Mouse (Mus musculus) embryonic facial prominence, embryonic 11.5 days (tissue): ENCODE results near the gene Pdzrn4. TPM values are rescaled to one million over a fixed set of nuclear protein-coding genes. Genes with fewer than 3 reads are reported as not detected.

Source experiments
- ATAC-seq: fragments of 200-750 bp; cut with Nextera tagmentation; replicated peaks from 2 replicates; pipeline ENCODE4 v1.8.0; 2017; ENCODE audit warnings: low read depth; ENCODE audit not compliant: insufficient number of reproducible peaks, low FRiP score, low TSS enrichment
- DNase-seq: peaks from one replicate; pipeline ENCODE4 v3.0.0-alpha.2; 2015; ENCODE audit warnings: low spot score
- H3K27ac ChIP-seq: fragments of 300-500 bp; sonication (generic); replicated peaks from 2 replicates; pipeline ENCODE4 v1.5.1; 2014; ENCODE audit warnings: mild to moderate bottlenecking, low read depth, low read length, control low read depth
- H3K27me3 ChIP-seq: fragments of 300-500 bp; sonication (generic); 2 replicates; pipeline ENCODE4 v1.6.1; 2014; ENCODE audit warnings: mild to moderate bottlenecking, low read length, moderate library complexity, mixed read lengths; ENCODE audit not compliant: control insufficient read depth, insufficient read depth
- H3K36me3 ChIP-seq: fragments of 300-500 bp; sonication (generic); replicated peaks from 2 replicates; pipeline ENCODE4 v1.6.1; 2014; ENCODE audit warnings: low read depth, mild to moderate bottlenecking, low read length, moderate library complexity, mixed read lengths; ENCODE audit not compliant: control insufficient read depth, insufficient read depth
- H3K4me1 ChIP-seq: fragments of 300-500 bp; sonication (generic); 2 replicates; pipeline ENCODE4 v1.6.1; 2014; ENCODE audit warnings: low read length, mixed read lengths; ENCODE audit not compliant: control insufficient read depth, insufficient read depth
- H3K4me2 ChIP-seq: fragments of 300-500 bp; sonication (generic); 2 replicates; pipeline ENCODE4 v1.6.1; 2014; ENCODE audit warnings: low read depth, mild to moderate bottlenecking, control low read depth, low read length, moderate library complexity
- H3K4me3 ChIP-seq: fragments of 300-500 bp; sonication (generic); 2 replicates; pipeline ENCODE4 v1.5.1; 2014; ENCODE audit warnings: low read depth, low read length, control low read depth
- H3K9ac ChIP-seq: fragments of 300-500 bp; sonication (generic); replicated peaks from 2 replicates; pipeline ENCODE4 v1.6.1; 2014; ENCODE audit warnings: mild to moderate bottlenecking, control low read depth, low read length
- H3K9me3 ChIP-seq: fragments of 300-500 bp; sonication (generic); replicated peaks from 2 replicates; pipeline ENCODE4 v1.6.1; 2016; ENCODE audit warnings: mild to moderate bottlenecking, low read length, inconsistent platforms, mixed read lengths; ENCODE audit not compliant: control insufficient read depth
- WGBS: fragments of 180-500 bp; shearing (Covaris S2); extraction: QIAGEN DNeasy Blood & Tissue Kit; methylation state at CpG from one replicate; pipeline ENCODE4 v1.1.7; 2014; 5-methylcytosine and 5-hydroxymethylcytosine counted together
- polyA plus RNA-seq: library from polyadenylated mRNA; unstranded; fragments of >200 nt; fragmentation: Nextera tagmentation; extraction: Ambion mirVana; gene quantifications from 2 replicates; pipeline ENCODE4 v1.2.1, GENCODE M21; 2014

Pdzrn4 gene
- polyA plus RNA-seq, 1 experiment from 2014 or later = 2.8 TPM

DNA sequence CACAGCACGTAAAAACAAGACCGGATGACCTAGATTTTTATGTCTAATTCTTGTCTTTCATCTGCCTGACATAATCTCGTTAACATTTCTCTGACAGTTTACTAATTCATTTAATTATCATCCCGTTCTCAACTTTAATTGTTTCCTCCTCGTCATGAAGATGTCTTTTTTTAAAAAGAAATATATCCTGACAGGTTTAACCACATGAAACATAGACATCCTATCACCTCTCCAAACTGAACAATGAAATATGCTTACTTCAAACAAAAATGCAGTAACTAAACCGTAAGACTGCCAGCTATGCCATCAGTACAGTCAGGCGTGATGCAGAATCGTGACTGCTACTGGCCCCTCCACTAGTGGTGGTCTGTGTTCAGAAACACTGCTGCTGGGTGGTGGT lies 362.3 kb downstream of the Pdzrn4 start:
- H3K4me2 ChIP-seq = no peak overlapping the region
- H3K4me3 ChIP-seq = no peak overlapping the region
- no peak overlapping the region for H3K27ac ChIP-seq
- no peaks in the 10 kb centered on the region for H3K27me3 ChIP-seq
- H3K4me1 ChIP-seq = no peaks in the 10 kb centered on the region
- H3K9me3 ChIP-seq = no peaks in the 10 kb centered on the region
- DNase-seq (no peak), ATAC-seq (no peak)
- 74% methylated on average over 8 of the region's 8 CpGs for WGBS
- no peaks in the 10 kb centered on the region for H3K36me3 ChIP-seq
- H3K9ac ChIP-seq = no peak overlapping the region

DNA sequence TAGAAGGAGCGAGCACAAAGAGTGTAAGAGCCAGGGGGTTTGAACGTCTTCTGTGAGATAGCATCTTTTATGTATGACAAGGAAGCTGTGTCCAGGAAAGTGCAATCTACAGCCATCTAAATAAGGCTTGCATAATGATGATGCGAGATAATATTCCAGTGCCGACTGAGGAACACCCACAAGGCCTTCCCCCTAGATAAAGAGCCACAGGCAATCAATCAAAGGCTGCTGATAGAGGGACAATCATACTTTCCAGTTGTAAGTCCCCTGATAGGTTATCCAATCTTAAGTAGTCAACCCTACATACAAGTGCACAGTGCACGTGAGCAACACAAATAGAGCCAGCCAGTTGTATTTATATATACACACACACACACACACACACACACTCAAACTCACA lies 366.6 kb downstream of the Pdzrn4 start:
- no peaks in the 10 kb centered on the region for H3K36me3 ChIP-seq
- 89% methylated on average over 5 of the region's 5 CpGs for WGBS
- no peak for ATAC-seq

DNA sequence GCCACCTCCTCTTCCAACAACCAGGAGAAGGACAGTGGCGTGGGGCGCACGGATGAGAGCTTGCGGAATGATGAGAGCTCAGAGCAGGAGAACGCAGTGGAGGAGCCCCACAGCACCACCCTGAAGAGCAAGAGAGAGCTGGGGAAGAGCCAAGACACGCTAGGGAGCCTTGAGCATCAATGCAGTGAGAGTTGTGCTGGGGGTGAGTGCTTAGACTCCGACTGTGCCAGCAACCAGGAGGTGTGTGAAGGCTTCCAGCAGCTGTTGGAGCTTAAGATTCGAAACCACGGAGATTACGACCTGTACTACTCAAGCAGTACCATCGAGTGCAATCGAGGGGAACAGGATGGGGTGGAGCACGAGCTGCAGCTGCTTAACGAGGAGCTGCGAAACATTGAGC lies 372.9 kb downstream of the Pdzrn4 start:
- Histone ChIP-seq H3K9me3 (no peaks in the 10 kb centered on the region), H3K4me2 (no peak overlapping the region), H3K4me3 (no peak overlapping the region), H3K36me3 (no peaks in the 10 kb centered on the region), H3K27ac (no peak overlapping the region), H3K27me3 (no peaks in the 10 kb centered on the region), H3K4me1 (no peaks in the 10 kb centered on the region), H3K9ac (no peak overlapping the region)
- DNase-seq (no peak), ATAC-seq (no peak)
- WGBS = 85% methylated on average over 15 of the region's 15 CpGs

More for the DNA sequence above, 366.6 kb downstream of the Pdzrn4 start:
- no peak overlapping the region for H3K9ac ChIP-seq
- no peaks in the 10 kb centered on the region for H3K27me3 ChIP-seq
- H3K4me1 ChIP-seq = no peaks in the 10 kb centered on the region
- no peak overlapping the region for H3K27ac ChIP-seq
- H3K4me2 ChIP-seq = no peak overlapping the region
- no peaks in the 10 kb centered on the region for H3K9me3 ChIP-seq
- no peak overlapping the region for H3K4me3 ChIP-seq
- no peak for DNase-seq

DNA sequence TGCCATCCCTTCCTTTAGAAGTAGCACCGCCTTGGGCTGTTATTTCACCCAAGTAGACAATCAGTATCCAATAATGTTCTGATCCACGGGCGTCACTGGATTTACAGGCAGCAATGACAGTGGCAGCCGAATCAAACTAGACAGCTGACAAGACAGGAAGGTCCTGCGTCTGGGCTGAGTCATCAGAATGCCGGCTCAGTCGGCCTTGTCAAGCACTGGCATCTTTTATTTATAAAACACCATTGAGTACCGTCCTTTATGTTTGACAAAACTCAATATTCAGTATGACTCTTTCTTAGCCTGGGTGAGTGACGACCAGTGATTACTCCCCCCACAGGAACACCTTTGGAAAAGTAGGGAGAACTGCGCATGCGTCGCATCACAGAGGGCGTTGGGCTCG lies 391.4 kb downstream of the Pdzrn4 start:
- DNase-seq = no peak
- H3K36me3 ChIP-seq = no peaks in the 10 kb centered on the region
- no peak for ATAC-seq
- H3K9ac ChIP-seq = no peak overlapping the region
- H3K9me3 ChIP-seq = no peaks in the 10 kb centered on the region
- no peak overlapping the region for H3K4me2 ChIP-seq
- H3K4me3 ChIP-seq = no peak overlapping the region
- WGBS = 83% methylated on average over 14 of the region's 14 CpGs
- H3K27ac ChIP-seq = no peak overlapping the region
- H3K4me1 ChIP-seq = no peaks in the 10 kb centered on the region
- no peaks in the 10 kb centered on the region for H3K27me3 ChIP-seq

DNA sequence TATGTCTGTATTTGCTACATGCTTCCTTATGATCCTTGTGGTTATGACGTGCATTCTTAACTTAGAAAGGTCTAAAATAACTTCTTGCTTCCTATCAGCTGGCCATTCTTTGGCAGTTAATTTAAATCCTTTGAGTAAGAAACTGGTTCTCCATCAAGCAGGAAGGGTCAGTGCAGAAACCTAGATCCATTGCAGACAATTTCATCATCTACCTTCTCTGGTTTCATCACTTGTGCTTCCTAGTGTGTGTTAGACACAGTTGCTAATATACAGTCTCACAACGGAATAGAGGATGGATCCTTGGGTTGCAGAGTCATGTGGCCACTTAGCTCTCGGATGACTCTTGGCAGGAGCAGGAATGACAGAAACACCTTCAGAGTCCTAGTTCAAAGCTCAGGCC lies 397.6 kb downstream of the Pdzrn4 start:
- DNase-seq (no peak), ATAC-seq (no peak)
- no peak overlapping the region for H3K4me2 ChIP-seq
- H3K27ac ChIP-seq = no peak overlapping the region
- H3K36me3 ChIP-seq = no peaks in the 10 kb centered on the region
- no peaks in the 10 kb centered on the region for H3K27me3 ChIP-seq
- no peaks in the 10 kb centered on the region for H3K9me3 ChIP-seq
- no peak overlapping the region for H3K9ac ChIP-seq
- H3K4me1 ChIP-seq = no peaks in the 10 kb centered on the region
- no peak overlapping the region for H3K4me3 ChIP-seq
- WGBS = 86% methylated on average over 3 of the region's 3 CpGs

DNA sequence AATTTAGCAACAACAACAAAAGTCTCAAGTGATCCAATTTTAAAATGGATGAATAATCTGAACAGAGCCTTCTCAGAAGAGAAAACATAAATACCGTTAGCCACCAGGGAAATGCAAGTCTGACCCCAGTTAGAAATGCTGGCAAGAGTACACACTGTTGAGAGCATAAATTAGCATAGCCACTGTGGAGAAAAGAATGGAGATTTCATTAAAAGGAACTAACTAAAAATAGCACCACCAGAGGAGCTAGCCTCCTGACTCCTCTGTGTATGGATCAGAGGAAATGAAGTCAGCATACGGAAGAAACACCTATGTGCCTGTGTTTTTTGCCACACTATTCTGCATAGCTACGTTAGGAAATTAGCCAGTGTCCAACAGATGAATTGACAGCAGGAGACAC lies 409.3 kb downstream of the Pdzrn4 start:
- DNase-seq (no peak), ATAC-seq (no peak)
- Histone ChIP-seq H3K36me3 (no peaks in the 10 kb centered on the region), H3K27ac (no peak overlapping the region), H3K27me3 (no peaks in the 10 kb centered on the region), H3K4me3 (no peak overlapping the region), H3K4me2 (no peak overlapping the region), H3K9me3 (no peaks in the 10 kb centered on the region), H3K9ac (no peak overlapping the region), H3K4me1 (no peaks in the 10 kb centered on the region)
- WGBS = 64% methylated on average over 3 of the region's 3 CpGs

DNA sequence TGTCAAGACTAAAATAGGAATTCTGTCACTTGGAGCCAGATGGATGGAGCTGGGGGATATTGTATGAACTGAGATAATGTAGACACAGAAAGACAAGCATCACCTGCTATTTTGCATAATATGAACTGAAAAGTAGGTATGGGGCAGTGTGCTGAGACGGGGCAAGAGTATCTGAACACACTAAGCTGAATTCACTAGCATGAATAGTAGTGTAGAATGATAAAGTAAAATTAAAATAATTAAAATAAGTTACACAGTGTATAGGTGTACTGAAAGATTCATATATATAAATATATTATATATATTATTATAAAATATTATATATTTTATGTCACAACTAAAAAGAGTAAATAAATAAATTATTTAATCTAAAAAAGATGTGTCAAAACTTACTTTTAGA lies 409.7 kb downstream of the Pdzrn4 start:
- WGBS = 75% methylated on average over 1 of the region's 1 CpGs
- Histone ChIP-seq H3K9ac (no peak overlapping the region), H3K4me1 (no peaks in the 10 kb centered on the region), H3K27ac (no peak overlapping the region), H3K9me3 (no peaks in the 10 kb centered on the region), H3K4me2 (no peak overlapping the region), H3K27me3 (no peaks in the 10 kb centered on the region), H3K4me3 (no peak overlapping the region), H3K36me3 (no peaks in the 10 kb centered on the region)
- DNase-seq (no peak), ATAC-seq (no peak)
